Mouse (Mus musculus): ENCODE measurements around the gene Ap2a1. TPM values are rescaled to one million over a fixed set of nuclear protein-coding genes. Genes with fewer than 3 reads are reported as not detected.

The Ap2a1 gene
- total RNA-seq (2023): 71.6 TPM

GRCm38 (mm10) chr7:44929204-44930151 lies at the start of gene Ap2a1:
Gene Ap2a1 (minus strand): TSS chr7:44929496.

GRCm38 (mm10) chr7:44974383-44975116 lies 45.3 kb upstream of the Ap2a1 start, which contains the start of gene Cpt1c:
Gene Cpt1c (minus strand): TSS chr7:44974851.

GRCm38 (mm10) chr7:44942904-44943303 lies 13.6 kb upstream of the Ap2a1 start, which contains the start of gene Tsks:
Gene Tsks (plus strand): TSS chr7:44943204.

GRCm38 (mm10) chr7:44895593-44896434 lies 33.5 kb downstream of the Ap2a1 start, which contains the start of gene Fuz:
Gene Fuz (plus strand): TSS chr7:44896079.

GRCm38 (mm10) chr7:44892276-44892921 lies 36.9 kb downstream of the Ap2a1 start, which contains the start of gene Med25:
Gene Med25 (minus strand): TSS chr7:44892712.

GRCm38 (mm10) chr7:44869697-44870528 lies 59.4 kb downstream of the Ap2a1 start, which contains the start of gene Ptov1:
Gene Ptov1 (minus strand): TSS chr7:44869788.

GRCm38 (mm10) chr7:44857042-44857552 lies 72.2 kb downstream of the Ap2a1 start, which contains the start of gene Pnkp:
Gene Pnkp (plus strand): TSS chr7:44857139.

Other genes starting within 250 kb of the Ap2a1 start
- gene Izumo2, start 220.8 kb downstream of the Ap2a1 start, total RNA-seq (2023): not detected
- gene Vrk3, start 181.1 kb downstream of the Ap2a1 start, total RNA-seq (2023): 70.7 TPM
- gene Zfp473, start 178.4 kb downstream of the Ap2a1 start, total RNA-seq (2023): 0.88 TPM
- 30.5 TPM for gene Nup62, start 113.4 kb downstream of the Ap2a1 start, total RNA-seq (2023)
- 11.5 TPM for gene Il4i1, start 113.1 kb downstream of the Ap2a1 start, total RNA-seq (2023)
- gene Atf5, start 112.8 kb downstream of the Ap2a1 start, total RNA-seq (2023): 5.1 TPM
- gene Akt1s1, start 80.5 kb downstream of the Ap2a1 start, total RNA-seq (2023): 40.7 TPM
- gene Tbc1d17, start 80.4 kb downstream of the Ap2a1 start, total RNA-seq (2023): 102 TPM
- 51.4 TPM for gene Pnkp, start 72.4 kb downstream of the Ap2a1 start, total RNA-seq (2023)
- gene Ptov1, start 59.7 kb downstream of the Ap2a1 start, total RNA-seq (2023): 17.6 TPM
- 74.7 TPM for gene Med25, start 36.8 kb downstream of the Ap2a1 start, total RNA-seq (2023)
- gene Fuz, start 33.4 kb downstream of the Ap2a1 start, total RNA-seq (2023): 18.1 TPM
- gene Tsks, start 13.7 kb upstream of the Ap2a1 start, total RNA-seq (2023): not detected
- gene Cpt1c, start 45.4 kb upstream of the Ap2a1 start, total RNA-seq (2023): 0.76 TPM
- 116 TPM for gene Prmt1, start 57.1 kb upstream of the Ap2a1 start, total RNA-seq (2023)
- gene Irf3, start 68.2 kb upstream of the Ap2a1 start, total RNA-seq (2023): 134 TPM
- 12.2 TPM for gene Bcl2l12, start 69.2 kb upstream of the Ap2a1 start, total RNA-seq (2023)
- 92.7 TPM for gene Scaf1, start 86.9 kb upstream of the Ap2a1 start, total RNA-seq (2023)
- gene Rras, start 88.5 kb upstream of the Ap2a1 start, total RNA-seq (2023): 5.5 TPM
- gene Prr12, start 123.4 kb upstream of the Ap2a1 start, total RNA-seq (2023): 68.4 TPM
- gene Nosip, start 132.9 kb upstream of the Ap2a1 start, total RNA-seq (2023): 75.9 TPM
- 1.5 TPM for gene Prrg2, start 133.2 kb upstream of the Ap2a1 start, total RNA-seq (2023)
- gene Rcn3, start 162.7 kb upstream of the Ap2a1 start, total RNA-seq (2023): 6.3 TPM
- 16.1 TPM for gene Fcgrt, start 174.4 kb upstream of the Ap2a1 start, total RNA-seq (2023)
- gene Rps11, start 194.9 kb upstream of the Ap2a1 start, total RNA-seq (2023): 3,007 TPM
- 5,416 TPM for gene Rpl13a, start 199.3 kb upstream of the Ap2a1 start, total RNA-seq (2023)
- not detected for gene Gm45713, start 206.7 kb upstream of the Ap2a1 start, total RNA-seq (2023)
- 212 TPM for gene Flt3l, start 206.9 kb upstream of the Ap2a1 start, total RNA-seq (2023)
- 31.0 TPM for gene Pih1d1, start 224.8 kb upstream of the Ap2a1 start, total RNA-seq (2023)
- 51.1 TPM for gene Aldh16a1, start 225.1 kb upstream of the Ap2a1 start, total RNA-seq (2023)
- gene Slc17a7, start 234.5 kb upstream of the Ap2a1 start, total RNA-seq (2023): not detected